Mouse (Mus musculus) C2C12 (cell line): ENCODE measurements around the gene Zfp947.
"Not testable (repeated sequence)": the region's sequence is repeated elsewhere in the genome, so short reads cannot be mapped to it uniquely, and the experiment has no call there.

Source experiments
- CEBPB ChIP-seq: IDR thresholded peaks from one replicate; pipeline ENCODE4 v1.6.1; 2011; ENCODE audit warnings: low read depth, mild to moderate bottlenecking, control low read depth, moderate library complexity
- CTCF ChIP-seq: IDR thresholded peaks from one replicate; pipeline ENCODE4 v1.5.1; 2011; ENCODE audit not compliant: control insufficient read depth, insufficient read depth, insufficient read length
- MAX ChIP-seq: IDR thresholded peaks from one replicate; pipeline ENCODE4 v1.6.1; 2011; ENCODE audit warnings: mild to moderate bottlenecking, control low read depth
- MYOG ChIP-seq: IDR thresholded peaks from one replicate; pipeline ENCODE4 v1.6.1; 2011; ENCODE audit not compliant: control insufficient read depth, insufficient read length; ENCODE audit errors: extremely low read depth
- USF1 ChIP-seq: IDR thresholded peaks from one replicate; pipeline ENCODE4 v1.6.1; 2011; ENCODE audit warnings: low read depth, mild to moderate bottlenecking, control low read depth, moderate library complexity

DNA sequence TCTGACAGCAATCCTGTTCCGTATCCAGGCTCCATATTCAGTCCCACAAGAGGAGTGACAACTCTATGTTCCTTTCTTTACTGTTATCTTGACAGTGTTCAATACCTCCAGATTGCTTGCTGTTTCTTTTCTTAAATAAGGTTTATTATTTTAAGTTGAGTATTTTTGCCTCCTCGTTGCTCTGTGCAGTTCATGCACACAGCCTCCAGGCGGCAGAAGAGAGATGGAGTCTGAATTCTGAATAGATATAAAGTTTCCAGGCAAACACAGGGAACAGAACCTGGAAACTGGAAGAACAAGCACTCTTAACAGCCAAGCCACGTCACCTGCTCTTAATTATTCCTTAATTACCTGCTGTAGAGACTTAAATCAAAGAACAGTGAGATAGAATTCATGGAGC lies 12.0 kb downstream of the Zfp947 start:
- not testable (repeated sequence) for TF ChIP-seq CEBPB, CTCF, MAX, MYOG, USF1
